In the genomic region with DNA sequence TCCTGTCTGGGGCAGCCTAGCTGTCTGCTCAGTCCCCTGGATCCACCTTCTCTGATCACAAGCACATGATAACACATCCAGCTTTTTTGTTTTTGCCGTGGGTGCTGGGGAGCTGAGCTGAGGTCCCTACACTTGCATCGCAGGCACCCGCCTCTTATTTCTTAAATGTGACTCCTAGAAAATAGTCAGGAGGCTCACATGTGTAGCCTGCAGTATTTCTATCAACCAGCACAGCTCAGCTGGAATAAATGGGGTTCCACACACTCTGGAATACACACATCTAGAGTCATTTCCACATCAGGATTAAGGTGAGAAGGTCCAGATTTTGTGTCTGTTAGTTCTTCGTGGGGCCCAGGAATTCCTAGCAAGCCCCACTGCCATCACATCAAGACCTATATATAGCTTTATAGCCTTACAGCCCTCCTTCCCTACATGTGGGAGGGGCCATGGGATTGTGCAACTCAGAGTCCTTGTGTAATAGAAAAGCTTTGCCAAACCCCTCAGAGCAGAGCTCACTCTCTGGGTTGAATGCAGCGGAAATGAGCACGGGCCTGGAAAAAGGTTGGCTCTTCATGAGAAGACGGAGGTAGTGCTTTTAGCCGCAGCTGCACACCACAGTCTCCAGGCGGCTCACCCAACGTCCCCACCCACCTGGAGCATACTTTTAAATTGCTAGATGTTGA, we compare ENCODE assay signal across 17 mouse cellular contexts. TPM values are rescaled to one million over a fixed set of nuclear protein-coding genes. Genes with fewer than 3 reads are reported as not detected.
DNase-seq lines count a peak whose midpoint lies in the region; ATAC-seq and TF ChIP-seq lines count a peak whose summit lies in the region.
"Had no signal": no experiment of that assay in that cellular context is flagged by ENCODE, and none has a peak within 500 bp of the region (broad histone marks: within the 10 kb centered on the region; RNA-seq: fewer than 3 reads in every experiment).

No protein-coding gene starts in this region.

- no peaks in the 10 kb centered on the region for H3K9me3 ChIP-seq in forebrain, embryonic 11.5 days (ENCODE audit: control insufficient read depth, low read length)
- H3K9me3 ChIP-seq in forebrain, postnatal 0 days (ENCODE audit: low read length), result no peaks in the 10 kb centered on the region
- H3K9me3 ChIP-seq in midbrain, embryonic 10.5 days (replicated peaks), result no peaks in the 10 kb centered on the region
- H3K9me3 ChIP-seq in midbrain, embryonic 14.5 days (ENCODE audit: control insufficient read depth, low read length), result no peaks in the 10 kb centered on the region
- H3K9me3 ChIP-seq in liver, embryonic 14.5 days (ENCODE audit: control insufficient read depth, low read length), result no peaks in the 10 kb centered on the region
- no peaks in the 10 kb centered on the region for H3K9me3 ChIP-seq in stomach, postnatal 0 days (ENCODE audit: control insufficient read depth, low read length)
- H3K9me3 ChIP-seq: hindbrain, embryonic 15.5 days; midbrain, embryonic 12.5 days; neural tube, embryonic 15.5 days had no signal

- ATAC-seq in forebrain, embryonic 11.5 days (replicated peaks; ENCODE audit: low FRiP score), result no peak
- no peak for ATAC-seq in forebrain, postnatal 0 days
- no peak for ATAC-seq in midbrain, embryonic 14.5 days (ENCODE audit: low FRiP score, low TSS enrichment)
- no peak for ATAC-seq in liver, embryonic 14.5 days (ENCODE audit: insufficient read depth)
- ATAC-seq in stomach, postnatal 0 days (ENCODE audit: low FRiP score, low TSS enrichment), result peak; percentile 60; the same call in 1 of the 2 replicates

- no peak overlapping the region for H3K4me3 ChIP-seq in forebrain, embryonic 11.5 days (ENCODE audit: low read depth, low read length)
- no peak overlapping the region for H3K4me3 ChIP-seq in forebrain, postnatal 0 days (ENCODE audit: low read depth, low read length)
- no peak overlapping the region for H3K4me3 ChIP-seq in midbrain, embryonic 10.5 days
- H3K4me3 ChIP-seq in midbrain, embryonic 14.5 days (replicated peaks; ENCODE audit: low read depth, low read length), result no peak overlapping the region
- no peak overlapping the region for H3K4me3 ChIP-seq in liver, embryonic 14.5 days (ENCODE audit: insufficient read depth in 1 of 2, low read depth in 2 of 2, low read length in 2 of 2)
- no peak overlapping the region for H3K4me3 ChIP-seq in stomach, postnatal 0 days (ENCODE audit: low read depth, low read length)
- H3K4me3 ChIP-seq: hindbrain, embryonic 15.5 days; midbrain, embryonic 12.5 days; neural tube, embryonic 15.5 days had no signal

- no peak overlapping the region for H3K9ac ChIP-seq in forebrain, embryonic 11.5 days (ENCODE audit: low read length)
- H3K9ac ChIP-seq in forebrain, postnatal 0 days, result no peak overlapping the region
- H3K9ac ChIP-seq in midbrain, embryonic 14.5 days (replicated peaks; ENCODE audit: low read length), result no peak overlapping the region
- no peak overlapping the region for H3K9ac ChIP-seq in liver, embryonic 14.5 days (replicated peaks)
- no peak overlapping the region for H3K9ac ChIP-seq in stomach, postnatal 0 days (ENCODE audit: low read length)
- H3K9ac ChIP-seq: hindbrain, embryonic 15.5 days; midbrain, embryonic 12.5 days; neural tube, embryonic 15.5 days had no signal

- no peaks in the 10 kb centered on the region for H3K4me1 ChIP-seq in forebrain, embryonic 11.5 days (replicated peaks; ENCODE audit: control insufficient read depth, insufficient read depth, low read length)
- H3K4me1 ChIP-seq in forebrain, postnatal 0 days (ENCODE audit: insufficient read depth), result no peaks in the 10 kb centered on the region
- H3K4me1 ChIP-seq in midbrain, embryonic 10.5 days, result 0 out of 2 replicates have a peak, but pooled peaks cover 2% of the 10 kb centered on the region
- no peaks in the 10 kb centered on the region for H3K4me1 ChIP-seq in midbrain, embryonic 14.5 days (ENCODE audit: control insufficient read depth, insufficient read depth, low read length)
- no peaks in the 10 kb centered on the region for H3K4me1 ChIP-seq in liver, embryonic 14.5 days (replicated peaks; ENCODE audit: control insufficient read depth in 2 of 2, insufficient read depth in 2 of 2, low read length in 1 of 2)
- no peaks in the 10 kb centered on the region for H3K4me1 ChIP-seq in stomach, postnatal 0 days (replicated peaks; ENCODE audit: control insufficient read depth, insufficient read depth)
- H3K4me1 ChIP-seq: hindbrain, embryonic 15.5 days had no signal

- H3K27ac ChIP-seq in forebrain, embryonic 11.5 days (ENCODE audit: low read depth, low read length), result no peak overlapping the region
- H3K27ac ChIP-seq in forebrain, postnatal 0 days (ENCODE audit: low read depth, low read length), result no peak overlapping the region
- no peak overlapping the region for H3K27ac ChIP-seq in midbrain, embryonic 10.5 days (replicated peaks)
- no peak overlapping the region for H3K27ac ChIP-seq in midbrain, embryonic 14.5 days (replicated peaks; ENCODE audit: low read depth, low read length)
- no peak overlapping the region for H3K27ac ChIP-seq in liver, embryonic 14.5 days
- H3K27ac ChIP-seq in stomach, postnatal 0 days (replicated peaks), result no peak overlapping the region
- H3K27ac ChIP-seq: hindbrain, embryonic 15.5 days; midbrain, embryonic 12.5 days; neural tube, embryonic 15.5 days had no signal

- 87% methylated on average over 10 of the region's 10 CpGs for WGBS in forebrain, embryonic 11.5 days
- 80% methylated on average over 10 of the region's 10 CpGs for WGBS in forebrain, postnatal 0 days
- 87% methylated on average over 10 of the region's 10 CpGs for WGBS in midbrain, embryonic 10.5 days
- 90% methylated on average over 10 of the region's 10 CpGs for WGBS in midbrain, embryonic 14.5 days
- 48% methylated on average over 10 of the region's 10 CpGs for WGBS in liver, embryonic 14.5 days (ENCODE audit: insufficient replicate concordance)
- 51% methylated on average over 10 of the region's 10 CpGs for WGBS in stomach, postnatal 0 days

- TF ChIP-seq EP300 in liver, embryonic 14.5 days (IDR thresholded peaks at IDR 0.05; ENCODE audit: low read depth), result no peak
- no peak for TF ChIP-seq EP300 in stomach, postnatal 0 days (optimal IDR thresholded peaks at IDR 0.05)

- peak; percentile 38 for DNase-seq in forebrain, embryonic 11.5 days (ENCODE audit: low spot score)
- no peak for DNase-seq in forebrain, postnatal 0 days
- DNase-seq in midbrain, embryonic 10.5 days (ENCODE audit: low spot score), result peak; percentile 9
- DNase-seq in midbrain, embryonic 14.5 days, result no peak
- peak; percentile 27 to 38 (median 35) for DNase-seq in liver, embryonic 14.5 days (ENCODE audit: low read depth in 3 of 3, low spot score in 3 of 3)
- DNase-seq in stomach, postnatal 0 days (ENCODE audit: low spot score), result peak; percentile 27
- no peak for DNase-seq in T-cell, adult 2 months (ENCODE audit: low spot score)
- no peak for DNase-seq in embryo, embryonic 10 days (ENCODE audit: low spot score)
- DNase-seq: adrenal gland, postnatal 25 days; B cell, adult 2 months; cerebellum, postnatal 14 days; gastrocnemius, postnatal 36 days; kidney, postnatal 4 days; thymus, postnatal 14 days had no signal

- TF ChIP-seq CTCF in forebrain, postnatal 0 days (IDR thresholded peaks at IDR 0.05; ENCODE audit: low read depth), result no peak
- TF ChIP-seq CTCF in liver, embryonic 14.5 days (IDR thresholded peaks at IDR 0.05; ENCODE audit: low read depth), result no peak
- TF ChIP-seq CTCF in stomach, postnatal 0 days (IDR thresholded peaks at IDR 0.05; ENCODE audit: low read depth), result no peak

- no peaks in the 10 kb centered on the region for H3K27me3 ChIP-seq in forebrain, embryonic 11.5 days (ENCODE audit: control insufficient read depth, insufficient read depth, low read length)
- H3K27me3 ChIP-seq in forebrain, postnatal 0 days (ENCODE audit: insufficient read depth, low read length), result no peaks in the 10 kb centered on the region
- no peaks in the 10 kb centered on the region for H3K27me3 ChIP-seq in midbrain, embryonic 10.5 days (ENCODE audit: low read depth, poor library complexity, severe bottlenecking)
- no peaks in the 10 kb centered on the region for H3K27me3 ChIP-seq in midbrain, embryonic 14.5 days (ENCODE audit: control insufficient read depth, insufficient read depth, low read length)
- H3K27me3 ChIP-seq in liver, embryonic 14.5 days (ENCODE audit: control insufficient read depth, insufficient read depth, low read length), result no peaks in the 10 kb centered on the region
- no peaks in the 10 kb centered on the region for H3K27me3 ChIP-seq in stomach, postnatal 0 days (ENCODE audit: control insufficient read depth, insufficient read depth, low read length)
- H3K27me3 ChIP-seq: hindbrain, embryonic 15.5 days; midbrain, embryonic 12.5 days; neural tube, embryonic 15.5 days had no signal

- no peak overlapping the region for H3K4me2 ChIP-seq in forebrain, embryonic 11.5 days (ENCODE audit: low read depth, low read length, severe bottlenecking)
- H3K4me2 ChIP-seq in forebrain, postnatal 0 days (ENCODE audit: low read depth), result no peak overlapping the region
- no peak overlapping the region for H3K4me2 ChIP-seq in midbrain, embryonic 14.5 days (ENCODE audit: low read length)
- no peak overlapping the region for H3K4me2 ChIP-seq in liver, embryonic 14.5 days (ENCODE audit: low read depth)
- H3K4me2 ChIP-seq in stomach, postnatal 0 days (replicated peaks; ENCODE audit: low read depth), result no peak overlapping the region
- H3K4me2 ChIP-seq: hindbrain, embryonic 15.5 days; midbrain, embryonic 12.5 days; neural tube, embryonic 15.5 days had no signal

- H3K36me3 ChIP-seq in forebrain, embryonic 11.5 days (ENCODE audit: control insufficient read depth, insufficient read depth, low read length), result no peaks in the 10 kb centered on the region
- no peaks in the 10 kb centered on the region for H3K36me3 ChIP-seq in forebrain, postnatal 0 days (ENCODE audit: insufficient read depth)
- H3K36me3 ChIP-seq in midbrain, embryonic 10.5 days, result no peaks in the 10 kb centered on the region
- H3K36me3 ChIP-seq in midbrain, embryonic 14.5 days (ENCODE audit: control insufficient read depth, insufficient read depth, low read length), result no peaks in the 10 kb centered on the region
- no peaks in the 10 kb centered on the region for H3K36me3 ChIP-seq in liver, embryonic 14.5 days (replicated peaks; ENCODE audit: control insufficient read depth, insufficient read depth, low read depth)
- no peaks in the 10 kb centered on the region for H3K36me3 ChIP-seq in stomach, postnatal 0 days (ENCODE audit: control insufficient read depth, insufficient read depth, low read length)
- H3K36me3 ChIP-seq: hindbrain, embryonic 15.5 days; midbrain, embryonic 12.5 days; neural tube, embryonic 15.5 days had no signal

RNA-seq across cellular contexts. Expression of a gene that starts 2.9 kb away (rescaled TPM):
- polyA plus RNA-seq in forebrain, embryonic 11.5 days (2014; fragmentation: Nextera tagmentation; extraction: Ambion mirVana), result 7.9 and 8.9 TPM in 2 replicates
- 11.3 and 15.8 TPM in 2 replicates for total RNA-seq in forebrain, postnatal 0 days (2014; rRNA removed)
- polyA plus RNA-seq in forebrain, postnatal 0 days (2015; fragmentation: Nextera tagmentation; extraction: Ambion mirVana), result 5.3 and 10.9 TPM in 2 replicates
- polyA plus RNA-seq in midbrain, embryonic 10.5 days (2016; fragmentation: Nextera tagmentation; extraction: Ambion mirVana), result 12.1 and 12.4 TPM in 2 replicates
- polyA plus RNA-seq in midbrain, embryonic 14.5 days (2014; fragmentation: Nextera tagmentation; extraction: Ambion mirVana), result 9.2 and 10.2 TPM in 2 replicates
- polyA plus RNA-seq in liver, embryonic 14.5 days (2012; rRNA removed), result 4.1 and 4.2 TPM in 2 replicates
- 2.9 and 3.4 TPM in 2 replicates for polyA plus RNA-seq in liver, embryonic 14.5 days (2014; fragmentation: Nextera tagmentation; extraction: Ambion mirVana)
- 32.6 and 35.7 TPM in 2 replicates for polyA plus RNA-seq in stomach, postnatal 0 days (2015; fragmentation: Nextera tagmentation; extraction: Ambion mirVana)

RNA-seq across cellular contexts. Expression of a gene that starts 34.4 kb away (rescaled TPM):
- polyA plus RNA-seq in forebrain, embryonic 11.5 days (2014; fragmentation: Nextera tagmentation; extraction: Ambion mirVana), result 26.3 and 28.7 TPM in 2 replicates
- 24.2 and 30.1 TPM in 2 replicates for total RNA-seq in forebrain, postnatal 0 days (2014; rRNA removed)
- polyA plus RNA-seq in forebrain, postnatal 0 days (2015; fragmentation: Nextera tagmentation; extraction: Ambion mirVana), result 11.2 and 14.6 TPM in 2 replicates
- polyA plus RNA-seq in midbrain, embryonic 10.5 days (2016; fragmentation: Nextera tagmentation; extraction: Ambion mirVana), result 20.3 and 28.2 TPM in 2 replicates
- polyA plus RNA-seq in midbrain, embryonic 14.5 days (2014; fragmentation: Nextera tagmentation; extraction: Ambion mirVana), result 35.8 and 39.2 TPM in 2 replicates
- 0.23 and 0.30 TPM in 2 replicates for polyA plus RNA-seq in liver, embryonic 14.5 days (2012; rRNA removed)
- polyA plus RNA-seq in liver, embryonic 14.5 days (2014; fragmentation: Nextera tagmentation; extraction: Ambion mirVana), result 0.28 and 0.36 TPM in 2 replicates
- polyA plus RNA-seq in stomach, postnatal 0 days (2015; fragmentation: Nextera tagmentation; extraction: Ambion mirVana), result 2.9 and 3.2 TPM in 2 replicates

Comparison
In these comparisons a context has a peak if more than half of its experiments do, and no peak if none do; other contexts are left out.
1. DNase-seq: peak in forebrain, embryonic 11.5 days (single experiment), midbrain, embryonic 10.5 days (single experiment), liver, embryonic 14.5 days (3 of 3) and stomach, postnatal 0 days (single experiment); none in forebrain, postnatal 0 days (single experiment), midbrain, embryonic 14.5 days (single experiment), T-cell, adult 2 months (single experiment) and embryo, embryonic 10 days (single experiment).